Mouse (Mus musculus): Measurements from ENCODE around the gene St3gal3. TPM values are rescaled to one million over a fixed set of nuclear protein-coding genes. Genes with fewer than 3 reads are reported as not detected.

Gene St3gal3
- total and polyA plus RNA-seq, 3 experiments: 16.4 to 23.3 TPM; not detected in 1

DNA sequence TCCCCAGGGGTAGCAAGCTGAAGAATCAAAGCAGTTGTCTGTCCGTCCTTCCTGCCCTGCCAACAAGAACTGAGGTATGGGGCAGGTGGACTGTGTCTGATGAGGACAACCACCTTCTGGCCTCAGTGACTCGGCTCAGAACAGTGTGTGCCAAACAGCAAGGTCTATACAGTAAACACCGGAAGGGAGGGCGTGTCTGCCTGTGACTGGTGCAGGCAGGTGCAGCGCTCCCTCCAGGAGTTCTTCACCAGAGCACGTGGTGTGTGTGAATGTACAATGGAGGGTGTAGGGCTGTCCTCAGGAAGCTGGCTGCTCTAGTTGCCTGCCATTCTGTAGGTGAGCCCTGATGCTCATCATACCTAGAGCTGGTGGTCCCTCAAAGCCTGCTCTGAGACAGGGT lies 80.8 kb downstream of the St3gal3 start:
- H3K36me3 ChIP-seq (ENCODE audit: control insufficient read depth in 1 of 2, insufficient read depth in 2 of 2, low read length in 2 of 2): no peaks in the 10 kb centered on the region; a peak in 1 of 4 replicates
- H3K27ac ChIP-seq (ENCODE audit: control insufficient read depth, low read depth, low read length): no peak overlapping the region
- no peak for DNase-seq (ENCODE audit: low read depth, low spot score)
- H3K9me3 ChIP-seq (replicated peaks; ENCODE audit: insufficient read depth, low read length): no peaks in the 10 kb centered on the region
- no peaks in the 10 kb centered on the region for H3K27me3 ChIP-seq (ENCODE audit: control insufficient read depth in 1 of 2, insufficient read depth in 2 of 2, low read length in 2 of 2)
- TF ChIP-seq NELFE (IDR thresholded peaks at IDR 0.05; ENCODE audit: low read depth, low read length) (no peak), BHLHE40 (IDR thresholded peaks at IDR 0.05; ENCODE audit: borderline replicate concordance, low read depth, low read length) (no peak), ETS1 (IDR thresholded peaks at IDR 0.05; ENCODE audit: low read depth, low read length) (no peak), SMC3 (IDR thresholded peaks at IDR 0.05; ENCODE audit: low read depth, low read length) (no peak), NRF1 (IDR thresholded peaks at IDR 0.05; ENCODE audit: insufficient read depth, low read depth, low read length, poor library complexity, severe bottlenecking) (no peak), USF1 (IDR thresholded peaks at IDR 0.05; ENCODE audit: low read depth, low read length) (no peak), E2F4 (IDR thresholded peaks at IDR 0.05; ENCODE audit: borderline replicate concordance, low read depth, low read length) (no peak), MYB (IDR thresholded peaks at IDR 0.05; ENCODE audit: low read depth, low read length) (no peak), GATA1 (IDR thresholded peaks at IDR 0.05; ENCODE audit: low read depth, low read length) (no peak), TCF12 (IDR thresholded peaks at IDR 0.05; ENCODE audit: low read depth, low read length) (no peak), HCFC1 (IDR thresholded peaks at IDR 0.05; ENCODE audit: low read depth, low read length) (no peak), ZNF384 (IDR thresholded peaks at IDR 0.05; ENCODE audit: low read depth, low read length) (no peak), EP300 (IDR thresholded peaks at IDR 0.05; ENCODE audit: low read depth in 1 of 2, low read length in 2 of 2) (no peak), KAT2A (conservative IDR thresholded peaks at IDR 0.05; ENCODE audit: low read depth, low read length) (no peak), MAX (IDR thresholded peaks at IDR 0.05; ENCODE audit: low read length) (no peak), TAL1 (IDR thresholded peaks at IDR 0.05; ENCODE audit: low read length) (no peak), GABPA (IDR thresholded peaks at IDR 0.05; ENCODE audit: low read depth, low read length) (no peak), RCOR1 (IDR thresholded peaks at IDR 0.05; ENCODE audit: low read depth, low read length) (no peak), ZKSCAN1 (IDR thresholded peaks at IDR 0.05; ENCODE audit: low read depth, low read length) (no peak), MXI1 (IDR thresholded peaks at IDR 0.05; ENCODE audit: low read depth, low read length) (no peak)
- H3K79me2 ChIP-seq (ENCODE audit: control insufficient read depth, insufficient read depth, low read length, poor library complexity): no peaks in the 10 kb centered on the region
- no peak overlapping the region for H3K4me3 ChIP-seq (ENCODE audit: control insufficient read depth in 1 of 2, insufficient read depth in 1 of 2, low read depth in 2 of 2, low read length in 2 of 2)
- H3K9ac ChIP-seq (ENCODE audit: control insufficient read depth, low read depth, low read length, poor library complexity, severe bottlenecking): no peak overlapping the region
- H3K4me1 ChIP-seq (ENCODE audit: control insufficient read depth in 1 of 2, insufficient read depth in 2 of 2, low read length in 2 of 2): no peaks in the 10 kb centered on the region

DNA sequence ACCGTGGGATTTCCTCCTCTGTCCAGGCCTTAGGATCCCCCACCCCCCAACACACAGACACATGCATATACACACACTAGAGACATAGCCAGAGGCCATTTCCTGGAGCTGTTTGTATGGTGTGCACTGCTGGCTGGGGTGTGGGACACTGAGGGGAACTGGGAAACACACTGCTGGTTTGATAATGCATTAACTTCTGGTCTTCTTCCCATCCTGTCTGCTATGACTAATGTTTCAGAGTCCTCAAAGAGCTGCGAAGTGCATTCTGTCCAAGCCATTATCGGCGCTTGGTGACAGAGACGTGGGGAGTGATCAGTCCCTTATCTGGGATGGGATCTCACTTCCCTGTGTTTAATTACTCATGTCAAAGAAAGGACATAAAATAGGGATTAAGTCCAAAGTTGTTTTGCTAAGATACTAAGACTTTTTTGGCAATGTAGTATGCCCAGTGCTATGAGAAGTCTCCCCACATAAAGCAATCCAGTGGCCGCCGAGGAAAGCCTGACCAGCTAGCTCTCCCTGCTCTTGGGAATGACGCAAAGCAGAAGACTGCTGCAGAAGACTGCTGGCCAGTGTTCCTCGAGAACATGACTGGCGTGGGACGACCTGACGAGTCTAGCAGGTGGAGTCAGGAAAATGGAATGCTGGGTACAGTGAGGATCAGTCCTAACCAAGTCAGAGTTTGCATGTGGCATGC lies 85.0 kb downstream of the St3gal3 start:
- Histone ChIP-seq H3K9me3 (replicated peaks; ENCODE audit: insufficient read depth, low read length) (no peaks in the 10 kb centered on the region), H3K9ac (ENCODE audit: control insufficient read depth, low read depth, low read length, poor library complexity, severe bottlenecking) (no peak overlapping the region), H3K36me3 (ENCODE audit: control insufficient read depth in 1 of 2, insufficient read depth in 2 of 2, low read length in 2 of 2) (peaks cover 0 to 2% of the 10 kb centered on the region in 2 experiments; a peak in 2 of 4 replicates), H3K27me3 (ENCODE audit: control insufficient read depth in 1 of 2, insufficient read depth in 2 of 2, low read length in 2 of 2) (no peaks in the 10 kb centered on the region), H3K79me2 (ENCODE audit: control insufficient read depth, insufficient read depth, low read length, poor library complexity) (no peaks in the 10 kb centered on the region), H3K4me3 (ENCODE audit: control insufficient read depth in 1 of 2, insufficient read depth in 1 of 2, low read depth in 2 of 2, low read length in 2 of 2) (no peak overlapping the region), H3K4me1 (ENCODE audit: control insufficient read depth in 1 of 2, insufficient read depth in 2 of 2, low read length in 2 of 2) (peaks cover 0 to 5% of the 10 kb centered on the region in 2 experiments; a peak in 1 of 4 replicates), H3K27ac (ENCODE audit: control insufficient read depth, low read depth, low read length) (no peak overlapping the region)
- DNase-seq (ENCODE audit: low read depth, low spot score): peak; percentile 19
- TF ChIP-seq CHD2 (IDR thresholded peaks at IDR 0.05; ENCODE audit: low read length) (no peak), GATA1 (IDR thresholded peaks at IDR 0.05; ENCODE audit: low read depth, low read length) (0 out of 2 replicates have a peak, but pooled peaks have one; percentile 15), NRF1 (IDR thresholded peaks at IDR 0.05; ENCODE audit: insufficient read depth, low read depth, low read length, poor library complexity, severe bottlenecking) (no peak), NELFE (IDR thresholded peaks at IDR 0.05; ENCODE audit: low read depth, low read length) (no peak)
